Mouse (Mus musculus) CD4-positive, CD25-positive, alpha-beta regulatory T cell (primary cell): ENCODE measurements around the gene Olfr701. TPM values are rescaled to one million over a fixed set of nuclear protein-coding genes. Genes with fewer than 3 reads are reported as not detected.

ENCODE experiments used
- polyA plus RNA-seq: library from polyadenylated mRNA; unstranded; fragments of 100-300 nt; shearing (Covaris generic); gene quantifications from one replicate; pipeline ENCODE4 v1.2.1, GENCODE M21; 2017

The Olfr701 gene
- not detected for polyA plus RNA-seq

GRCm38 (mm10) chr7:106813829-106814228, at the start of gene Olfr701:
TSS of gene Olfr701 (plus strand) at chr7:106814129.

GRCm38 (mm10) chr7:106793098-106793497, 20.8 kb upstream of the Olfr701 start, which contains the start of gene Olfr699:
TSS of gene Olfr699 (minus strand) at chr7:106793198.

GRCm38 (mm10) chr7:106808734-106809133, 5.2 kb upstream of the Olfr701 start, which contains the start of gene Olfr700:
TSS of gene Olfr700 (minus strand) at chr7:106808834.

GRCm38 (mm10) chr7:106833793-106834192, 19.9 kb downstream of the Olfr701 start, which contains the start of gene Olfr702:
TSS of gene Olfr702 (minus strand) at chr7:106833893.

GRCm38 (mm10) chr7:106843060-106843459, 29.1 kb downstream of the Olfr701 start, which contains the start of gene Olfr703:
TSS of gene Olfr703 (plus strand) at chr7:106843360.

GRCm38 (mm10) chr7:106862885-106863284, 49.0 kb downstream of the Olfr701 start, which contains the start of gene Olfr704:
TSS of gene Olfr704 (plus strand) at chr7:106863185.

Other genes with a start within 250 kb of the Olfr701 start
- 0.05 TPM for gene Olfr693, start 133.5 kb upstream of the Olfr701 start, polyA plus RNA-seq
- gene Olfr694, start 122.3 kb upstream of the Olfr701 start, polyA plus RNA-seq: 0.04 TPM
- not detected for gene Olfr695, start 97.7 kb upstream of the Olfr701 start, polyA plus RNA-seq
- not detected for gene Olfr697, start 71.7 kb upstream of the Olfr701 start, polyA plus RNA-seq
- gene Olfr698, start 58.7 kb upstream of the Olfr701 start, polyA plus RNA-seq: not detected
- not detected for gene Olfr699, start 20.9 kb upstream of the Olfr701 start, polyA plus RNA-seq
- gene Olfr700, start 5.3 kb upstream of the Olfr701 start, polyA plus RNA-seq: not detected
- not detected for gene Olfr702, start 19.8 kb downstream of the Olfr701 start, polyA plus RNA-seq
- not detected for gene Olfr703, start 29.2 kb downstream of the Olfr701 start, polyA plus RNA-seq
- gene Olfr704, start 49.1 kb downstream of the Olfr701 start, polyA plus RNA-seq: not detected
- gene Olfr705, start 62.8 kb downstream of the Olfr701 start, polyA plus RNA-seq: not detected
- not detected for gene Olfr706, start 74.0 kb downstream of the Olfr701 start, polyA plus RNA-seq
- gene Olfr707, start 87.1 kb downstream of the Olfr701 start, polyA plus RNA-seq: not detected
- not detected for gene Olfr1532-ps1, start 93.9 kb downstream of the Olfr701 start, polyA plus RNA-seq
- not detected for gene Olfr709-ps1, start 118.1 kb downstream of the Olfr701 start, polyA plus RNA-seq
- not detected for gene Olfr710, start 134.2 kb downstream of the Olfr701 start, polyA plus RNA-seq
- 0.19 TPM for gene Olfr6, start 149.8 kb downstream of the Olfr701 start, polyA plus RNA-seq
- not detected for gene Olfr711, start 161.3 kb downstream of the Olfr701 start, polyA plus RNA-seq
- not detected for gene Olfr2, start 191.9 kb downstream of the Olfr701 start, polyA plus RNA-seq
- not detected for gene Olfr713, start 217.0 kb downstream of the Olfr701 start, polyA plus RNA-seq